Mouse (Mus musculus): Measurements from ENCODE around the gene Gm10961. TPM values are rescaled to one million over a fixed set of nuclear protein-coding genes. Genes with fewer than 3 reads are reported as not detected.

Gene Gm10961
- not detected for polyA plus RNA-seq (2021)

DNA sequence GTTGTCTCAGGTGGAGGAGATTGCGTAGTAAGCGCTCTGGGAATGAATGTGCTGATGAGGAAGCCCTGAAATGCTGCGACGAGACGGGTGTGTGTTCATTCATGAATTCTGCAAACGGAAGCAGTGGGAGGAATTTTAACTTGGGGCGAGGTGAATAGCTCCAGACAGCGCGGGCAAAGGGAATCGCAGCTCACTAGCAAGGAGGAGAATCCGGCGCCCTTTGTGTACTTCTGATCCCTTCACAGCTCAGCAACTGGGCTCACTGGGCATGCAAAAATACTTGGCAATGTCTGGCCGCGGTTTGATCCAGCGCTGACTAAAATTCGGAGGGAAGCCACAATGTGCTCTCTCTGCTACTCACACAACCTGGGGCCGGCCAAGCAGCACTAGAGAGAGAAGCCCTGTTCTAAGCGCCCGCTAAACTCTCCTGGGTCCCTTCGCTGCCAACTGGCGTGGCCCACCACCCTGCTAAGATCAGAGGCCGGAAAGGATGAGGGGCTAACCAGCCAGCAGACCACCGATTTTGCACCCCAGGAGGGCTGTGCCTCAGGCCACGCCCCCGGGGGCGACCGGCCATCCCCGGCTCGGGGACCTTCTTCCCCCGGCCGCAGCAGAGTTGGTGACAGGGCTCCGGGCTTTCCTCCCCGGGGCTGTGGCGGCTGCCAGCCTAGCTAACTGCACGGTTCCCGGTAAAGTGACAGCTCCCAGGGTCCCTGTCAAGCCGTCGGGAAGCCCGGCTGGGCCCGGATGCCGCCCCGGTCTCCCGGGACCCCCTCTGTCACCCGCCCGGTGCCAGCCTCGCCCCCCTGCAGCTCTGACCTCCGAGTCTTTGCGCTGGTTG, at the start of gene Gm10961:
Gene Gm10961, plus strand, starts transcription at position 641 of the 841 bp plus-strand sequence.
- peak; percentile 61 for ATAC-seq
- no peaks in the 10 kb centered on the region for H3K27me3 ChIP-seq
- ChIA-PET POLR2A (interaction anchor here (1.0 to 1.4 kb wide), 3 partner anchors 8 to 63 kb away, joined by 3 to 4 read pairs (median 3); no protein-coding TSS in a partner anchor), CTCF (interaction anchor here (0.7 to 1.5 kb wide), 4 partner anchors 11 to 233 kb away, joined by 3 to 5 read pairs (median 4); no protein-coding TSS in a partner anchor)
- no peak for TF ChIP-seq CTCF (IDR thresholded peaks at IDR 0.05)
- in situ Hi-C loops (cut with MboI; ENCODE audit: low pct_unique_long_range_greater_than_20kb): no loop called here
- peak; percentile 53 for DNase-seq (ENCODE audit: low read depth, low spot score)

DNA sequence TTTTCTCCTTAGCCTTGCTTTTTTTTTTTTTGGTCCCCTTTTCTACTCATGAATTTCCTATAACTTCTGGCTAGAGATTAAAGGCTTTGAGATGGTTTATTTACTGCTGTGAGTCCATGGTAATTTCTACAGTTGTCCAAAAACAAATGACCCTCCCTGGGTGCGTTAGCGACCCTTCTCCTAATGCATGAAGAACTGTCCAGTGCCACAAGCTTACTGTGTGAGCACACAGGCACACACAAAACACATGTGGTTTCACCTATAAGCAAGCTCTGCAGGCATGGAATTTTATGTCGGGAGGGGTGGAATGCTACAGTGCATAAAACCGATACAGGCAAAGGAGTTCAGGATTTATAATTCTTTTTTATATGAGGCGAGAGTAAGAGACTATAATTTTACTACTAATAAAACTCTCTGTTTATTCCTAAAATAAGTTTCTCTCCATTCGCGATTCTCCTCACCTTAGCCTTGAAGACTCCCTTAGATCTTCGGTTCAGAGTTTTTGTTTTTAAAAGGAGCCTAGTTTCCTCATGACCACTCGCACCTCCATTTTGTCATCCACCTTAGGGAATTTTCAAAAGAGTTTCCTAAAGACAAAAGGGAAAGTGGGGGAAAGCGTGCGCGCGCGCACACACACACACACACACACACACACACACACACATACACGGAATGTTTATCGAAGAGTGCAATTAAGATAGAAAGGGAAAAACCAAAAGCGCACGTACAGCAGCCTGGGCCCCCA, 48.8 kb upstream of the Gm10961 start:
- H3K27me3 ChIP-seq: peaks cover 17% of the 10 kb centered on the region
- CTCF ChIA-PET: interaction anchor here (3.5 to 6.6 kb wide), 2 partner anchors 11 to 22 kb away, joined by 21 to 78 read pairs; no protein-coding TSS in a partner anchor
- ATAC-seq: no peak
- no peak for DNase-seq (ENCODE audit: low read depth, low spot score)
- no peak for TF ChIP-seq CTCF (IDR thresholded peaks at IDR 0.05)
- in situ Hi-C loops (cut with MboI; ENCODE audit: low pct_unique_long_range_greater_than_20kb): no loop called here
- POLR2A ChIA-PET: interaction anchor here (0.7 kb wide), 1 partner anchor 25 kb away, joined by 4 read pairs; no protein-coding TSS in a partner anchor

DNA sequence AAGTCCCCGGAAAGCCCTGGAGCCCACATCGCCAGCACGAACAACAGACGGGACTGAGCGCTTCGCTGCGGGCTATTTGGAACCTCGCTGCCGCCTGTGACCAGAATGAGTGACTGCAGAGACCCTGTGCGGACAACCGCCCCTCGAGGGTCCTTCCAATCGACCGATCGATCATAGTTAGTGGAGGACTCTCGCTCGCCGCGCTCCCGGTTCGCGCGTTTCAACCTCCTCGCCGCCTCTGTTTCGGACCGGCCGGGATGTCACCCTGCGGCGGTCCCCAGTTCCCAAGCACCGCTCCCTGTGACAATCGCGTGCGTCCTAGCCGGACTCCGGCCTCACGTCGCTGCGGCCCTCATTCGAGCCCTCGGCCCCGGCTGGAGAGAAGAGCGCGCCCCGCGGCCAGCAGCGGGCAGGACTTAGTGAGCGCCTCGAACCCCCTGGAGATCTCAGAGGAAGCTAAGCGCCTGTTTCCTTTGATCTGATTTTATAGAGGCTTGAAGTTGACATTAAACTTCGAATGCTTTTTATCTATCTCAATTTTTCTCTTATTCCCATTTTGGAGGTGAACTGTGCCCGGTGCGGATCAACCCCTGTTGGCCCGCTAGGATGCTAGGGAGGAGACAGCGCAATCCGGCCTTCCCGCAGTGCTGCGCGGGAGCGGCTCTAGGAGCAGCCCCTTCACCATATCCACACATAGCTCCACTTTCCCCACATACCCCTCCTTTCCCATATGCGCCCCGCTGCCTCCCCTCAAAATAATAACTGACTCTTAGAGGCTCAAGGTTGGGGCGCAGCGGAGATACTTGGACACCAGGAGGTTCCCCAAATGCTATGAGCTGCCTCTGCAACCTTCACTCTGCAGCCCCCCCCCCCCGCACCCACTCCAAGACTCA, 48.0 kb upstream of the Gm10961 start:
- CTCF ChIA-PET: interaction anchor here (1.1 kb wide), 1 partner anchor 8 kb away, joined by 3 read pairs; no protein-coding TSS in a partner anchor
- ATAC-seq (no peak), DNase-seq (ENCODE audit: low read depth, low spot score) (no peak)
- in situ Hi-C loops (cut with MboI; ENCODE audit: low pct_unique_long_range_greater_than_20kb): no loop called here
- peaks cover 17% of the 10 kb centered on the region for H3K27me3 ChIP-seq
- no peak for TF ChIP-seq CTCF (IDR thresholded peaks at IDR 0.05)
- POLR2A ChIA-PET: no interaction called here

DNA sequence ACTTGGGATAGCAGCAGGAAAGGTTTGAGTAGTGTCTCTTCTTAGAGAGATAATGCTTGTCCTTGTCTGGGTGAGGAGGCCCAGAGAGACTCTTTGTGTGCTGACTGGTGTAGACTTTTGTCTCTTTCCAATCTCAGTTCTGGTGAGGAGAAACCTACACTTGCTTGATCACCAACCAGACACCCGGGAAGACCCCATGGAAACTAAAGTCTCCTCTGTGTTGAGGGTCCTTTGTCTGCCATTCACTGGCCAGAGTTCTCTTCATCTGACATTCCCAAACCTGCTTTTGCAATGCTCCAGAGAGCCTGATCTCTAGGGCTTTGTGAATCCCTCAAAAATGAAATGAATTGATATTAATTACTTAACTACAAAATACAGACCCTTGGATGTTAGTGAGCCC, 47.2 kb upstream of the Gm10961 start:
- no peak for DNase-seq (ENCODE audit: low read depth, low spot score)
- ChIA-PET CTCF (interaction anchor here (1.1 to 2.2 kb wide), 2 partner anchors 9 to 25 kb away, joined by 3 to 8 read pairs; no protein-coding TSS in a partner anchor), POLR2A (no interaction called here)
- peaks cover 17% of the 10 kb centered on the region for H3K27me3 ChIP-seq
- TF ChIP-seq CTCF (IDR thresholded peaks at IDR 0.05): no peak
- no peak for ATAC-seq
- in situ Hi-C loops (cut with MboI; ENCODE audit: low pct_unique_long_range_greater_than_20kb): no loop called here

DNA sequence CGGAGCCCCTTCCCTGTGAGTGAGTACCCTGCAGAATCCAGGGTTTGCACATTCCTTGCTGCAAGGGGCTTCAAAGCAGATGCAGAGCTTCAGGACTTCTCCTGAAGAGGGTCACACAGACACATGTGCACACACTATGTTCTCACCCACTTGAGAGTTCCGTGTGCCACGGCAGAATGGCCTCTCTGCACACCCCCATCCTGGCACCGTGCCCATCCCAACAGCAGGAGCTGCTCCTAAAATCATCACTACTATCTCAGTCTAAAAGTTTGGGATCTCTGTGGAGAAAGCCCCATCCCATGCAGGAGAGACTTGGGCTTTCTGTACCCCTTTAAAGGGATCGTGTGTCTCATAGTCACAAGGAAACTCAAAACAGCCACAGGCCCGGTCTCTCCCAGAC, 44.6 kb upstream of the Gm10961 start:
- no peak for ATAC-seq
- DNase-seq (ENCODE audit: low read depth, low spot score): no peak
- ChIA-PET CTCF (interaction anchor here (1.2 to 2.5 kb wide), 3 partner anchors 14 to 27 kb away, joined by 3 to 14 read pairs (median 4); no protein-coding TSS in a partner anchor), POLR2A (no interaction called here)
- no peak for TF ChIP-seq CTCF (IDR thresholded peaks at IDR 0.05)
- peaks cover 12% of the 10 kb centered on the region for H3K27me3 ChIP-seq
- in situ Hi-C loops (cut with MboI; ENCODE audit: low pct_unique_long_range_greater_than_20kb): no loop called here

DNA sequence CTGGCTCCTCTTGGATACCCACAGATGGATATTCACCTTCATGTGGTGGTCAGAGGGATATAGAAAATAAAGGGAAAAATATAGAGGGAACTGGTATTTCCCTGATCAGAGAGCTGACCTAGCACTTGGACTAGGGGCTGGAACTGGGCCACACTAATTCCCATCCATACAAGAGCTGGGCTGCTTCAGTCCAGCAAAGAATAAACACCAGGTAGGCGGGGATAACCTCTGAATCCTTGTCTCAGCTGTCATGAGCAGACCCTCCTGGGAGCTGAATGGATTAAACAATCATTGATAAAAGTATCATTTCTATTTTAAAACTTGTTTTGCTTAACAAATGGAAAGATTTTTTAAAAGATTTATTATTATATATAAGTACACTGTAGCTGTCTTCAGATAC, 39.5 kb upstream of the Gm10961 start:
- ATAC-seq (no peak), DNase-seq (ENCODE audit: low read depth, low spot score) (no peak)
- H3K27me3 ChIP-seq: no peaks in the 10 kb centered on the region
- in situ Hi-C loops (cut with MboI; ENCODE audit: low pct_unique_long_range_greater_than_20kb): no loop called here
- CTCF ChIA-PET: interaction anchor here (1.2 to 1.6 kb wide), 3 partner anchors 11 to 33 kb away, joined by 3 to 4 read pairs (median 3); no protein-coding TSS in a partner anchor
- POLR2A ChIA-PET: interaction anchor here (0.5 kb wide), 1 partner anchor 11 kb away, joined by 4 read pairs; no protein-coding TSS in a partner anchor
- no peak for TF ChIP-seq CTCF (IDR thresholded peaks at IDR 0.05)

DNA sequence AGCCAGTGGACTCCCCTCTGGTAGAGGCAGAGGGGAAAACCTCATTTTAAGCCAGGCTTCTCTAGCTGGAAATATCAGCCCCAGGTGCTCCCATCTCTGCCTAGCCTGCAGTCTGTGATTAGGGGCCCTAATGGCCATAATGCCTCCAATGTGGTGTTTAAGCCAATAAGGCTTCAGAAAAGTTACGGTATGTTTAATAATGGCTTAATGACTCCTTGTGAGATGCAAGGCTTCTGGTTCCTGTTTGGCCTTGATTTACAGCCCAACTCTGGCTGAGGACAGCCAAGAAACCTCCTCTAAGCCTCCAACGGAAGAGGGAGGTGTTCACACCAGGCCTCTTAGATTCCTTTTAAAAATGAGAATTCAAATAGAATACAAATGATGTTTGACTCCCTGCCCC, 37.5 kb upstream of the Gm10961 start:
- POLR2A ChIA-PET: no interaction called here
- TF ChIP-seq CTCF (IDR thresholded peaks at IDR 0.05): no peak
- CTCF ChIA-PET: interaction anchor here (0.9 to 2.3 kb wide), 4 partner anchors 10 to 35 kb away, joined by 3 to 16 read pairs (median 5); no protein-coding TSS in a partner anchor
- in situ Hi-C loops (cut with MboI; ENCODE audit: low pct_unique_long_range_greater_than_20kb): no loop called here
- ATAC-seq: no peak
- no peak for DNase-seq (ENCODE audit: low read depth, low spot score)
- H3K27me3 ChIP-seq: no peaks in the 10 kb centered on the region

DNA sequence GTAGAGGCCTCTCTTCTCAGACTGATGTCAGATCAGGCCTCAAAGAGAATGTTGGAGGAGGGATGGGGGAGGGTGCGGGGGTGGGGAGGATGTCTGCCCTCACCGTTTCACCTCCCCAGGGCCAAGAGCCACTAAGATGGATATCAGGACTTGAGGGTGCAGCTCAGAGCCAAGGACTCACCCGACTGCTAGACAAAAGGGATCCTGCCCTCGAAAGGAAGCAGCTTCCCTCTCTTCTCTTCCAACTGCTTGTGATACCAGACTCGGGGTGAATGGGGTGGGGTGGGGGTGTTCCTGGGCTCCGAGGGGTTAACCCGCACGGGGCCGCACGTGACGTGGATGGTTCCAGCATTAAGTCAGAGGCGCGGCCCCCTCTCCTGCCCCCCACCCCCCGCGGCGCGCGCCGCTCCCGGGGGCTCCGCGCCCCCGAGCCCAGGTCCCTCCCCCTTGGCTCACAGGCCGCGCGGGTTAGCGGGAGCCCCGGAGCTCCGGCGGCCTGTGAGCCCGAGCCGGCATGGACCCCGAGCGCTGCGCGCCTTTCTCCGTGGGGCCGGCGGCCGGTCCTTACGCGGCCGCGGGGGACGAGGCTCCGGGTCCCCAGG, 36.4 kb upstream of the Gm10961 start, which contains the start of gene Alx3:
Gene Alx3, plus strand, starts transcription at position 370 of the 602 bp plus-strand sequence.
- no peak for TF ChIP-seq CTCF (IDR thresholded peaks at IDR 0.05)
- POLR2A ChIA-PET: no interaction called here

DNA sequence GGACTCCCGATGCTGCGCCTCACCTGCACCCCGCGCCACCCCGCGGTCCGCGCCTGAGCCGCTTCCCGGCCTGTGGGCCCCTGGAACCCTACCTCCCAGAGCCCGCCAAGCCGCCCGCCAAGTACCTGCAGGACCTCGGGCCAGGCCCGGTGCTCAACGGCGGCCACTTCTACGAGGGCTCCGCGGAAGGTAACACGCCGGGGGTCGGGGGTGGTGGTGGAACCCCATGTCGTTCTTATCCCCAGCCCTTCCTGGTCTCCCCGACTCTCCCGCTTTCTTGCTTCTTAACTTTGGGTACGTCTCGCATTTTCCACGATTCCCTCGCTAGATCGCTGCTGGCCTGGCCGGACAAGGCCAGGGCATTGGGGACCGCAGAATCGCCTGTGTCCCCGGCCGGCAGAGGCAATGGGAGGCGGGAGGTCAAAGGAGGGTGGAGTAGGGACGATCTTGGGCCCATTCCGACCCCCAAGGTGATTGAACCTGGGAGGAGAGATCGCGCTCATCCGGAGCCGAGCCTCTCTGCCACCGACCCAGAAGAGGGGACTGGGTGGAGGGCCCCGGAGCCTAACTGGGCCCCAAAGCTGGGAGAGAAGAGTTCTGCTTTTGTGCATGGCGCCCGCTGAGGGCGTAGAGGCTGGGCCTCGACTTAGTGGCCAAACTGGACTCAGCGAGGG, 35.7 kb upstream of the Gm10961 start:
- no peak for TF ChIP-seq CTCF (IDR thresholded peaks at IDR 0.05)
- in situ Hi-C loops (cut with MboI; ENCODE audit: low pct_unique_long_range_greater_than_20kb): no loop called here
- ChIA-PET POLR2A (no interaction called here), CTCF (interaction anchor here (2.3 kb wide), 1 partner anchor 15 kb away, joined by 16 read pairs; no protein-coding TSS in a partner anchor)
- H3K27me3 ChIP-seq: no peaks in the 10 kb centered on the region
- ATAC-seq: no peak
- no peak for DNase-seq (ENCODE audit: low read depth, low spot score)

More for the DNA sequence above, 36.4 kb upstream of the Gm10961 start, which contains the start of gene Alx3:
- ATAC-seq (no peak), DNase-seq (ENCODE audit: low read depth, low spot score) (no peak)
- H3K27me3 ChIP-seq: no peaks in the 10 kb centered on the region
- CTCF ChIA-PET: interaction anchor here (0.7 to 2.3 kb wide), 5 partner anchors 11 to 45 kb away, joined by 3 to 16 read pairs (median 4); no protein-coding TSS in a partner anchor
- in situ Hi-C loops (cut with MboI; ENCODE audit: low pct_unique_long_range_greater_than_20kb): no loop called here

Measured in Patski (cell line).